Mouse (Mus musculus): ENCODE measurements around the gene Opcml. TPM values are rescaled to one million over a fixed set of nuclear protein-coding genes. Genes with fewer than 3 reads are reported as not detected.

Opcml gene
- polyA plus RNA-seq, 1 experiment = 0.04 TPM

- Histone ChIP-seq H3K27ac (ENCODE audit: insufficient read depth, low read depth, low read length) (no peak overlapping the region), H3K4me1 (ENCODE audit: control insufficient read depth, insufficient read depth, insufficient read length, low read length) (no peaks in the 10 kb centered on the region), H3K27me3 (ENCODE audit: control insufficient read depth, insufficient read depth, low read length) (no peaks in the 10 kb centered on the region), H3K36me3 (ENCODE audit: control insufficient read depth, insufficient read depth, low read length) (no peaks in the 10 kb centered on the region), H3K4me3 (ENCODE audit: low read depth, low read length) (no peak overlapping the region)
- no peak for TF ChIP-seq POLR2A (IDR thresholded peaks at IDR 0.05; ENCODE audit: low read depth, low read length)
- TF ChIP-seq CTCF (IDR thresholded peaks at IDR 0.05; ENCODE audit: extremely low read depth, insufficient read length, insufficient replicate concordance, low read depth, low read length) = no peak
- 94% methylated on average over 3 of the region's 3 CpGs for WGBS
These were observed 1031.5 kb downstream of the Opcml start for GRCm38 (mm10) chr9:28822060-28822459.

DNA sequence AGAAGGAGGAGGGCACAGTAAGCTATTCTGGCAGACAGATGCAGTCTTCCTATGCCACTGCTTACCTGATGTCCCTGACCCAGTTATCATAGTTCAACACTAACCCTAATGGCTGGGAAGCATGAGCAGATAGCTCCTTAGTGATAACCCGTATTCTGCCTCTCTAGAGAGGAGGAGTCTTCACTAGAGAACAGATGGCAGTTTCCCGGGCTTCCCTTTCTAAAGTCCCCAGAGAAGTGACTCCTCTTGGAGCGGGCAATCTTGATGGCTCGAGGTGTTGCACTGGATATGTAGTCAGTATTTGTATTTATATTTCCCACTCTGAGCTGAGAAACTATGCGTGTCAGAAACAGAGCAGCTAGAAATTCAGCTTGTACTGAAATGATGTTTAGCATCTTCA lies 1031.9 kb downstream of the Opcml start:
- WGBS = 74% methylated on average over 5 of the region's 5 CpGs
- no peak overlapping the region for H3K4me3 ChIP-seq (ENCODE audit: low read depth, low read length)
- no peak for TF ChIP-seq POLR2A (IDR thresholded peaks at IDR 0.05; ENCODE audit: low read depth, low read length)
- TF ChIP-seq CTCF (IDR thresholded peaks at IDR 0.05; ENCODE audit: extremely low read depth, insufficient read length, insufficient replicate concordance, low read depth, low read length) = no peak
- H3K36me3 ChIP-seq (ENCODE audit: control insufficient read depth, insufficient read depth, low read length) = no peaks in the 10 kb centered on the region
- H3K4me1 ChIP-seq (ENCODE audit: control insufficient read depth, insufficient read depth, insufficient read length, low read length) = no peaks in the 10 kb centered on the region
- no peak overlapping the region for H3K27ac ChIP-seq (ENCODE audit: insufficient read depth, low read depth, low read length)
- H3K27me3 ChIP-seq (ENCODE audit: control insufficient read depth, insufficient read depth, low read length) = no peaks in the 10 kb centered on the region

DNA sequence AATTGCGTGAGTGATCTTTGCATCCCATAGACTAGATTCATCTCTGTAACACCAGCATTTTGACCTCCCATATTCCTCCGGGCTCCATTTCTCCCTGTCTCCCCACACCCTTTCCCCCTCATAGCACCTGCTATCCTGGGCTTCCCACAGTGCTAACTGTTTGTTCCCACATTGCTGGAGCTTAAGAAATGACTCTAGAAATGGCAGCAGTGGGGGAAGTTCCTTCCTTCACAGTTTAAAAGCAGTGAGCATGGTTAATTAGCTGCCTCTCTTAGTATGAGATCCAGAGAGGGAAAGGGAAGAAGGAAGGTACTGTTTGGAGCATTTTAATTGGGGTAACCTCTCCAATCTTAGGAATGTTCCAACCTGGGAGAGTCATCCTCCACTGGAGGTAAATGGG lies 1035.2 kb downstream of the Opcml start:
- no peaks in the 10 kb centered on the region for H3K27me3 ChIP-seq (ENCODE audit: control insufficient read depth, insufficient read depth, low read length)
- H3K36me3 ChIP-seq (ENCODE audit: control insufficient read depth, insufficient read depth, low read length) = no peaks in the 10 kb centered on the region
- WGBS = 86% methylated on average over 2 of the region's 2 CpGs
- no peak overlapping the region for H3K27ac ChIP-seq (ENCODE audit: insufficient read depth, low read depth, low read length)
- no peaks in the 10 kb centered on the region for H3K4me1 ChIP-seq (ENCODE audit: control insufficient read depth, insufficient read depth, insufficient read length, low read length)
- no peak overlapping the region for H3K4me3 ChIP-seq (ENCODE audit: low read depth, low read length)
- TF ChIP-seq POLR2A (IDR thresholded peaks at IDR 0.05; ENCODE audit: low read depth, low read length) (no peak), CTCF (IDR thresholded peaks at IDR 0.05; ENCODE audit: extremely low read depth, insufficient read length, insufficient replicate concordance, low read depth, low read length) (no peak)

GRCm38 (mm10) chr9:28845961-28846570 lies 1055.5 kb downstream of the Opcml start:
- H3K4me1 ChIP-seq (ENCODE audit: control insufficient read depth, insufficient read depth, insufficient read length, low read length) = no peaks in the 10 kb centered on the region
- H3K27ac ChIP-seq (ENCODE audit: insufficient read depth, low read depth, low read length) = no peak overlapping the region
- H3K27me3 ChIP-seq (ENCODE audit: control insufficient read depth, insufficient read depth, low read length) = no peaks in the 10 kb centered on the region
- no peaks in the 10 kb centered on the region for H3K36me3 ChIP-seq (ENCODE audit: control insufficient read depth, insufficient read depth, low read length)
- no peak overlapping the region for H3K4me3 ChIP-seq (ENCODE audit: low read depth, low read length)
- TF ChIP-seq POLR2A (IDR thresholded peaks at IDR 0.05; ENCODE audit: low read depth, low read length) = no peak
- no peak for TF ChIP-seq CTCF (IDR thresholded peaks at IDR 0.05; ENCODE audit: extremely low read depth, insufficient read length, insufficient replicate concordance, low read depth, low read length)
- WGBS = 60% methylated on average over 2 of the region's 2 CpGs

- no peaks in the 10 kb centered on the region for H3K4me1 ChIP-seq (ENCODE audit: control insufficient read depth, insufficient read depth, insufficient read length, low read length)
- WGBS = 68% methylated on average over 7 of the region's 7 CpGs
- H3K27me3 ChIP-seq (ENCODE audit: control insufficient read depth, insufficient read depth, low read length) = no peaks in the 10 kb centered on the region
- H3K4me3 ChIP-seq (ENCODE audit: low read depth, low read length) = no peak overlapping the region
- TF ChIP-seq CTCF (IDR thresholded peaks at IDR 0.05; ENCODE audit: extremely low read depth, insufficient read length, insufficient replicate concordance, low read depth, low read length) (no peak), POLR2A (IDR thresholded peaks at IDR 0.05; ENCODE audit: low read depth, low read length) (no peak)
- H3K36me3 ChIP-seq (ENCODE audit: control insufficient read depth, insufficient read depth, low read length) = no peaks in the 10 kb centered on the region
- H3K27ac ChIP-seq (ENCODE audit: insufficient read depth, low read depth, low read length) = no peak overlapping the region
These were observed 1065.3 kb downstream of the Opcml start for GRCm38 (mm10) chr9:28855826-28856225.

- 68% methylated on average over 4 of the region's 4 CpGs for WGBS
- Histone ChIP-seq H3K4me1 (ENCODE audit: control insufficient read depth, insufficient read depth, insufficient read length, low read length) (no peaks in the 10 kb centered on the region), H3K27me3 (ENCODE audit: control insufficient read depth, insufficient read depth, low read length) (no peaks in the 10 kb centered on the region), H3K4me3 (ENCODE audit: low read depth, low read length) (no peak overlapping the region), H3K36me3 (ENCODE audit: control insufficient read depth, insufficient read depth, low read length) (no peaks in the 10 kb centered on the region), H3K27ac (ENCODE audit: insufficient read depth, low read depth, low read length) (no peak overlapping the region)
- TF ChIP-seq POLR2A (IDR thresholded peaks at IDR 0.05; ENCODE audit: low read depth, low read length) = no peak
- TF ChIP-seq CTCF (IDR thresholded peaks at IDR 0.05; ENCODE audit: extremely low read depth, insufficient read length, insufficient replicate concordance, low read depth, low read length) = no peak
These were observed 1071.4 kb downstream of the Opcml start for GRCm38 (mm10) chr9:28861983-28862382.

DNA sequence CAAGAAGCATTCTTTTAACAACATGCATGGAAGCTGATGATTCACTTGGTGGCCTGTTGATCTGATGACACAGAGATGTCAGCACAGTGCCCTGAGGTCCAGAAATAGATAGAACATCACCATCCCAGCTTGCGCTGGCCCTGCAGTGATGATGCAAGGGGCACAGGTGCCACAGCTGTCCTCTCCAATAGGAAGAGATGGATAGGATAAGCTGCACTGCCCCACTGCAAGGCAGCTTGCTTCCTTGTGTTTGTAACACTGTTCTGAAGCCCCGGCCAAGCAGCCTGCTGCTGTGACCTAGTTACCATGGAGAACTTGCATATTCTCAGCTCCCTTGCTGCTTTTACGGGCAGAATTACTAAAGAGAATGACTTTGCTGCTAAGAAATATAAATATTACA lies 1076.7 kb downstream of the Opcml start:
- no peaks in the 10 kb centered on the region for H3K4me1 ChIP-seq (ENCODE audit: control insufficient read depth, insufficient read depth, insufficient read length, low read length)
- H3K4me3 ChIP-seq (ENCODE audit: low read depth, low read length) = no peak overlapping the region
- no peaks in the 10 kb centered on the region for H3K36me3 ChIP-seq (ENCODE audit: control insufficient read depth, insufficient read depth, low read length)
- no peak overlapping the region for H3K27ac ChIP-seq (ENCODE audit: insufficient read depth, low read depth, low read length)
- WGBS = 79% methylated on average over 3 of the region's 3 CpGs
- TF ChIP-seq POLR2A (IDR thresholded peaks at IDR 0.05; ENCODE audit: low read depth, low read length) = no peak
- no peak for TF ChIP-seq CTCF (IDR thresholded peaks at IDR 0.05; ENCODE audit: extremely low read depth, insufficient read length, insufficient replicate concordance, low read depth, low read length)
- no peaks in the 10 kb centered on the region for H3K27me3 ChIP-seq (ENCODE audit: control insufficient read depth, insufficient read depth, low read length)

All from small intestine, adult 2 months (tissue).